Comparison of ENCODE assay signal across 8 mouse cellular contexts in genomic region chr13:93304251-93305001, GRCm38 (mm10). TPM values are rescaled to one million over a fixed set of nuclear protein-coding genes. Genes with fewer than 3 reads are reported as not detected.
A peak's percentile ranks its signal among the peaks of the same experiment; 100 is the strongest.
DNase-seq lines count a peak whose midpoint lies in the region; ATAC-seq and TF ChIP-seq lines count a peak whose summit lies in the region.

No protein-coding gene starts in this region.

- H3K9me3 ChIP-seq in heart, embryonic 11.5 days (replicated peaks; ENCODE audit: control insufficient read depth, low read length): no peaks in the 10 kb centered on the region
- no peaks in the 10 kb centered on the region for H3K9me3 ChIP-seq in kidney, embryonic 15.5 days (replicated peaks)
- H3K9me3 ChIP-seq in liver, postnatal 0 days (ENCODE audit: low read length): no peaks in the 10 kb centered on the region

- 1% methylated on average over 55 of the region's 64 CpGs for WGBS in heart, embryonic 11.5 days (ENCODE audit: insufficient replicate concordance)
- under 1% methylated on average over 64 of the region's 64 CpGs for WGBS in kidney, embryonic 15.5 days
- under 1% methylated on average over 47 of the region's 64 CpGs for WGBS in liver, postnatal 0 days (ENCODE audit: insufficient replicate concordance)

- H3K27me3 ChIP-seq in heart, embryonic 11.5 days (ENCODE audit: control insufficient read depth, insufficient read depth, low read length): no peaks in the 10 kb centered on the region
- no peaks in the 10 kb centered on the region for H3K27me3 ChIP-seq in kidney, embryonic 15.5 days
- H3K27me3 ChIP-seq in liver, postnatal 0 days (ENCODE audit: insufficient read depth, low read length): no peaks in the 10 kb centered on the region

- peak; percentile 55 for DNase-seq in adrenal gland, adult 2 months
- DNase-seq in adrenal gland, postnatal 10 days: no peak
- DNase-seq in ES-CJ7 (ENCODE audit: low read depth, low spot score): peak; percentile 43
- DNase-seq in embryo, embryonic 11 days: peak; percentile 82
- no peak for DNase-seq in liver, postnatal 0 days
- peak; percentile 71 to 74 for DNase-seq in right cerebral cortex, postnatal 10 days (ENCODE audit: low spot score in 2 of 2)

- ATAC-seq in heart, embryonic 11.5 days (replicated peaks; ENCODE audit: insufficient number of reproducible peaks, low FRiP score, low TSS enrichment): peak; percentile 46
- peak; percentile 59 for ATAC-seq in kidney, embryonic 15.5 days (replicated peaks; ENCODE audit: low FRiP score)
- peak; percentile 28 for ATAC-seq in liver, postnatal 0 days

- H3K9ac ChIP-seq in heart, embryonic 11.5 days (ENCODE audit: low read depth, low read length): peak overlapping the region; percentile 96
- H3K9ac ChIP-seq in kidney, embryonic 15.5 days: peak overlapping the region; percentile 86
- peak overlapping the region; percentile 76 for H3K9ac ChIP-seq in liver, postnatal 0 days (replicated peaks)

- peak overlapping the region; percentile 94 for H3K4me3 ChIP-seq in heart, embryonic 11.5 days (ENCODE audit: low read depth, low read length)
- peak overlapping the region; percentile 91 for H3K4me3 ChIP-seq in kidney, embryonic 15.5 days (replicated peaks)
- peak overlapping the region; percentile 89 for H3K4me3 ChIP-seq in liver, postnatal 0 days (ENCODE audit: low read depth, low read length)

- H3K4me1 ChIP-seq in heart, embryonic 11.5 days (ENCODE audit: control insufficient read depth, insufficient read depth, low read length): peaks cover 7% of the 10 kb centered on the region; the same call in 1 of the 2 replicates
- H3K4me1 ChIP-seq in kidney, embryonic 15.5 days: peaks cover 21% of the 10 kb centered on the region; the same call in 1 of the 2 replicates
- H3K4me1 ChIP-seq in liver, postnatal 0 days (ENCODE audit: insufficient read depth): peaks cover 16% of the 10 kb centered on the region

- H3K27ac ChIP-seq in heart, embryonic 11.5 days (ENCODE audit: low read depth, low read length): peak overlapping the region; percentile 98
- H3K27ac ChIP-seq in kidney, embryonic 15.5 days: peak overlapping the region; percentile 98
- peak overlapping the region; percentile 95 for H3K27ac ChIP-seq in liver, postnatal 0 days (ENCODE audit: low read depth)

- H3K36me3 ChIP-seq in heart, embryonic 11.5 days (ENCODE audit: control insufficient read depth, insufficient read depth, low read length): no peaks in the 10 kb centered on the region
- H3K36me3 ChIP-seq in kidney, embryonic 15.5 days: no peaks in the 10 kb centered on the region
- H3K36me3 ChIP-seq in liver, postnatal 0 days (replicated peaks; ENCODE audit: insufficient read depth, low read length): no peaks in the 10 kb centered on the region

- peak overlapping the region; percentile 59 for H3K4me2 ChIP-seq in heart, embryonic 11.5 days
- peak overlapping the region; percentile 73 for H3K4me2 ChIP-seq in kidney, embryonic 15.5 days
- H3K4me2 ChIP-seq in liver, postnatal 0 days (ENCODE audit: low read depth, low read length): peak overlapping the region; percentile 95

- TF ChIP-seq EP300 in liver, postnatal 0 days (IDR thresholded peaks at IDR 0.05; ENCODE audit: low read depth): no peak

- no peak for TF ChIP-seq CTCF in liver, postnatal 0 days (IDR thresholded peaks at IDR 0.05; ENCODE audit: low read depth)

RNA-seq across cellular contexts. Expression of gene Homer1, which starts 5.0 kb away (rescaled TPM):
- 10 to 100 TPM; 27.2 to 56.6 TPM for total RNA-seq in adrenal gland, adult 2 months (2021)
- 4.7 and 5.2 TPM in 2 replicates for polyA plus RNA-seq in adrenal gland, adult 2 months (2012; rRNA removed)
- 10 to 100 TPM; 18.7 to 19.1 TPM for total RNA-seq in adrenal gland, postnatal 10 days (2021)
- polyA plus RNA-seq in heart, embryonic 11.5 days (2014; fragmentation: Nextera tagmentation; extraction: Ambion mirVana): 17.3 and 17.8 TPM in 2 replicates
- 5.5 and 5.9 TPM in 2 replicates for polyA plus RNA-seq in kidney, embryonic 15.5 days (2015; fragmentation: Nextera tagmentation; extraction: Ambion mirVana)
- polyA plus RNA-seq in liver, postnatal 0 days (2015; fragmentation: Nextera tagmentation; extraction: Ambion mirVana): 1.2 and 1.6 TPM in 2 replicates

Comparison
In these comparisons a context has a peak if more than half of its experiments do, and no peak if none do; other contexts are left out.
1. DNase-seq: peak in adrenal gland, adult 2 months (single experiment), ES-CJ7 (single experiment), embryo, embryonic 11 days (single experiment) and right cerebral cortex, postnatal 10 days (2 of 2); none in adrenal gland, postnatal 10 days (single experiment) and liver, postnatal 0 days (single experiment).
2. Peak in every context shown above with its lines, with median percentiles within 50 percentile points of each other: ATAC-seq, H3K27ac ChIP-seq, H3K4me2 ChIP-seq, H3K4me3 ChIP-seq and H3K9ac ChIP-seq.